Mouse (Mus musculus) hindbrain, embryonic 14.5 days (tissue): Measurements from ENCODE around the gene Klhl42. TPM values are rescaled to one million over a fixed set of nuclear protein-coding genes. Genes with fewer than 3 reads are reported as not detected.

ENCODE experiments used
- ATAC-seq: fragments of 200-750 bp; cut with Nextera tagmentation; 2 replicates; pipeline ENCODE4 v1.8.0; 2017; ENCODE audit warnings: moderate number of reproducible peaks, mild to moderate bottlenecking, moderate TSS enrichment, moderate library complexity; ENCODE audit not compliant: low FRiP score
- DNase-seq: peaks from one replicate; pipeline ENCODE4 v3.0.0-alpha.2; 2015; ENCODE audit warnings: low spot score
- H3K27ac ChIP-seq: fragments of 300-500 bp; sonication (generic); 2 replicates; pipeline ENCODE4 v1.5.1; 2014; ENCODE audit warnings: mild to moderate bottlenecking, moderate library complexity
- H3K27me3 ChIP-seq: fragments of 300-500 bp; sonication (generic); 2 replicates; pipeline ENCODE4 v1.6.1; 2014; ENCODE audit warnings: mild to moderate bottlenecking, low read length, mixed read lengths; ENCODE audit not compliant: control insufficient read depth, insufficient read depth
- H3K36me3 ChIP-seq: fragments of 300-500 bp; sonication (generic); replicated peaks from 2 replicates; pipeline ENCODE4 v1.6.1; 2014; ENCODE audit not compliant: control insufficient read depth, insufficient read depth
- H3K4me1 ChIP-seq: fragments of 300-500 bp; sonication (generic); replicated peaks from 2 replicates; pipeline ENCODE4 v1.6.1; 2014; ENCODE audit warnings: antibody characterized with exemption, low read length, mixed read lengths; ENCODE audit not compliant: control insufficient read depth, insufficient read depth
- H3K4me2 ChIP-seq: fragments of 300-500 bp; sonication (generic); replicated peaks from 2 replicates; pipeline ENCODE4 v1.6.1; 2014; ENCODE audit warnings: mild to moderate bottlenecking, moderate library complexity
- H3K4me3 ChIP-seq: fragments of 300-500 bp; sonication (generic); replicated peaks from 2 replicates; pipeline ENCODE4 v1.5.1; 2014; ENCODE audit warnings: mild to moderate bottlenecking, low read length
- H3K9ac ChIP-seq: fragments of 300-500 bp; sonication (generic); 2 replicates; pipeline ENCODE4 v1.6.1; 2014
- H3K9me3 ChIP-seq: fragments of 300-500 bp; sonication (generic); 2 replicates; pipeline ENCODE4 v1.6.1; 2016; ENCODE audit warnings: low read length; ENCODE audit not compliant: control insufficient read depth
- WGBS: fragments of 180-500 bp; shearing (Covaris S2); extraction: QIAGEN DNeasy Blood & Tissue Kit; methylation state at CpG from one replicate; pipeline ENCODE4 v1.1.7; 2014; 5-methylcytosine and 5-hydroxymethylcytosine counted together
- polyA plus RNA-seq: library from polyadenylated mRNA; unstranded; fragments of >200 nt; fragmentation: Nextera tagmentation; extraction: Ambion mirVana; gene quantifications from 2 replicates; pipeline ENCODE4 v1.2.1, GENCODE M21; 2014

Klhl42 gene
- polyA plus RNA-seq: 11.0 and 12.4 TPM in 2 replicates

GRCm38 (mm10) chr6:147091136-147092120, at the start of gene Klhl42:
TSS of gene Klhl42 (plus strand) at chr6:147091379.
- Histone ChIP-seq H3K4me2 (peak within 1 kb of the TSS; percentile 95), H3K27me3 (no peaks in the 10 kb centered on the region), H3K9ac (peak within 1 kb of the TSS; percentile 95), H3K9me3 (no peaks in the 10 kb centered on the region), H3K36me3 (peaks cover 3% of the 10 kb centered on the region; the same call in 1 of the 2 replicates), H3K4me3 (peak within 1 kb of the TSS; percentile 94), H3K4me1 (peaks cover 36% of the 10 kb centered on the region), H3K27ac (peak within 1 kb of the TSS; percentile 94)
- DNase-seq (peak; percentile 66), ATAC-seq (peak; percentile 89)
- WGBS: under 1% methylated on average over 81 of the region's 99 CpGs

- Histone ChIP-seq H3K36me3 (peaks cover 18% of the 10 kb centered on the region), H3K4me2 (peak within 1 kb of the TSS; percentile 58), H3K27ac (peak within 1 kb of the TSS; percentile 87), H3K9me3 (no peaks in the 10 kb centered on the region), H3K4me1 (peaks cover 10% of the 10 kb centered on the region), H3K9ac (peak within 1 kb of the TSS; percentile 84), H3K27me3 (no peaks in the 10 kb centered on the region), H3K4me3 (peak within 1 kb of the TSS; percentile 68)
- WGBS: 3% methylated on average over 66 of the region's 66 CpGs
- peak; percentile 90 for DNase-seq
- ATAC-seq: peak; percentile 100
These were observed 48.6 kb upstream of the Klhl42 start, which contains the start of gene Mrps35 for GRCm38 (mm10) chr6:147042291-147043290. TSS of gene Mrps35 (plus strand) at chr6:147042764.

GRCm38 (mm10) chr6:147043633-147044032, 47.5 kb upstream of the Klhl42 start:
- Histone ChIP-seq H3K4me2 (peak overlapping the region; percentile 58), H3K36me3 (peaks cover 29% of the 10 kb centered on the region), H3K9me3 (no peaks in the 10 kb centered on the region), H3K4me1 (peaks cover 10% of the 10 kb centered on the region), H3K27ac (no peak overlapping the region), H3K4me3 (peak overlapping the region; percentile 68), H3K27me3 (no peaks in the 10 kb centered on the region), H3K9ac (peak overlapping the region; percentile 84)
- DNase-seq (no peak), ATAC-seq (no peak)
- 60% methylated on average over 7 of the region's 7 CpGs for WGBS

- no peak for ATAC-seq
- no peaks in the 10 kb centered on the region for H3K9me3 ChIP-seq
- H3K4me1 ChIP-seq: peaks cover under 1% of the 10 kb centered on the region; the same call in 1 of the 2 replicates
- H3K9ac ChIP-seq: no peak overlapping the region
- H3K36me3 ChIP-seq: peaks cover 85% of the 10 kb centered on the region
- H3K4me3 ChIP-seq: no peak overlapping the region
- no peak overlapping the region for H3K27ac ChIP-seq
- no peak overlapping the region for H3K4me2 ChIP-seq
- DNase-seq: no peak
- WGBS: 97% methylated on average over 13 of the region's 13 CpGs
- no peaks in the 10 kb centered on the region for H3K27me3 ChIP-seq
These were observed 41.9 kb upstream of the Klhl42 start for GRCm38 (mm10) chr6:147049239-147049805.

- WGBS: 94% methylated on average over 8 of the region's 8 CpGs
- Histone ChIP-seq H3K4me1 (no peaks in the 10 kb centered on the region), H3K36me3 (peaks cover 91% of the 10 kb centered on the region), H3K9ac (no peak overlapping the region), H3K4me3 (no peak overlapping the region), H3K9me3 (no peaks in the 10 kb centered on the region), H3K4me2 (no peak overlapping the region), H3K27ac (no peak overlapping the region), H3K27me3 (no peaks in the 10 kb centered on the region)
- DNase-seq: no peak
- no peak for ATAC-seq
These were observed 39.5 kb upstream of the Klhl42 start for GRCm38 (mm10) chr6:147051666-147052065.

- ATAC-seq: no peak
These were observed 38.7 kb upstream of the Klhl42 start for GRCm38 (mm10) chr6:147052440-147052839.

GRCm38 (mm10) chr6:147053785-147054646, 37.2 kb upstream of the Klhl42 start:
- Histone ChIP-seq H3K4me2 (no peak overlapping the region), H3K36me3 (peaks cover 82% of the 10 kb centered on the region), H3K27me3 (no peaks in the 10 kb centered on the region), H3K4me1 (no peaks in the 10 kb centered on the region), H3K9ac (no peak overlapping the region), H3K9me3 (no peaks in the 10 kb centered on the region), H3K4me3 (no peak overlapping the region), H3K27ac (no peak overlapping the region)
- DNase-seq: no peak
- no peak for ATAC-seq
- 86% methylated on average over 19 of the region's 19 CpGs for WGBS

More at GRCm38 (mm10) chr6:147052440-147052839, 38.7 kb upstream of the Klhl42 start:
- H3K27me3 ChIP-seq: no peaks in the 10 kb centered on the region
- no peak overlapping the region for H3K27ac ChIP-seq
- no peaks in the 10 kb centered on the region for H3K9me3 ChIP-seq
- no peak overlapping the region for H3K9ac ChIP-seq
- no peak overlapping the region for H3K4me2 ChIP-seq
- peaks cover 90% of the 10 kb centered on the region for H3K36me3 ChIP-seq
- H3K4me3 ChIP-seq: no peak overlapping the region
- H3K4me1 ChIP-seq: no peaks in the 10 kb centered on the region
- WGBS: 94% methylated on average over 9 of the region's 9 CpGs
- no peak for DNase-seq

- no peaks in the 10 kb centered on the region for H3K4me1 ChIP-seq
- ATAC-seq: no peak
These were observed 35.7 kb upstream of the Klhl42 start for GRCm38 (mm10) chr6:147055374-147055977.

More at GRCm38 (mm10) chr6:147055374-147055977, 35.7 kb upstream of the Klhl42 start:
- H3K36me3 ChIP-seq: peaks cover 74% of the 10 kb centered on the region
- no peak overlapping the region for H3K9ac ChIP-seq
- H3K27me3 ChIP-seq: no peaks in the 10 kb centered on the region
- 91% methylated on average over 10 of the region's 10 CpGs for WGBS
- no peaks in the 10 kb centered on the region for H3K9me3 ChIP-seq
- H3K27ac ChIP-seq: no peak overlapping the region
- no peak overlapping the region for H3K4me2 ChIP-seq
- DNase-seq: no peak
- H3K4me3 ChIP-seq: no peak overlapping the region
